Mouse (Mus musculus) left cerebral cortex, postnatal 36 days (tissue): ENCODE data around the gene 1700001C19Rik. TPM values are rescaled to one million over a fixed set of nuclear protein-coding genes. Genes with fewer than 3 reads are reported as not detected.

Experiments used
- DNase-seq, 2 experiments: peaks; one replicate each; pipeline ENCODE4 v3.0.0; 2021 to 2022; ENCODE audit warnings: low spot score in 2 of 2, mixed read lengths in 1 of 2
- intact Hi-C: fragments of 180-260 bp; cut with DNase I; formaldehyde crosslinking; loops from one replicate; pipeline ENCODE4 v1.15.1; 2025
- total RNA-seq, 2 experiments: library from RNA; stranded (reverse); gene quantifications; 2 replicates each; pipeline ENCODE4 v1.2.3; 2021

Gene 1700001C19Rik
- total RNA-seq, 2 experiments from 2014 or later = not detected

DNA sequence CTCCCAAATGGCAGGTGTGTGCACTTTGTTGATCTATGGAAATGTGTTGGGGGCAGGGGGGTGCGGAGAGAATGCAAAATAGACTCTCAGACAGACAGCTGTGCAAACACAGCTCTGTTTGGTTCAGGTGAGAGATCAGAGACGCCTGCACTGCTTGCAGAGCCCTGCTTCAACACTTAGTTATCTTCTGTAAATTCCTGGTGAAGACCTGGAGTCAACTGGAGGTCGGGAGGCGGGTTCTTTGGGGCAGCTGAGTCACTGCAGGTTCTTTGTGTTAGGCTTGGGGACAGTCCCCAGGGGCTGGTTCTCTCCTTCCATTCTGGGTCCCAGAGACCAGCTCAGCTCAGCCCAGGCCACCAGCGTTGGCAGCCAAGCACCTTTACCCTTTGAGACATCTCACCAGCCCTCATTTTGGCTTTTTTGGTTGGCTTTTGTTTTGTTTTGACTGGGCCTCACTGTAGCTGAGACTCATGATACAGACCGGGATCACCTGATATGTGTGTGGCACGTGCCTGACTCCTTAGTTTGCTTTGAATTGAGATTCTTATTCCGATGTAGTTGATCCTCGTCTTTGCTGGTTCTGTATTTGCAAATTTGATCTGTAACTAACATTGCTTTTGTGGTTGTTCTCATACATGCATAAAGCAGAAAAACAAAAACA is 25.7 kb upstream of the 1700001C19Rik start:
- DNase-seq = no peak
- intact Hi-C loops = no loop called here

GRCm38 (mm10) chr17:47462209-47462608 is 25.0 kb upstream of the 1700001C19Rik start:
- DNase-seq = no peak
- intact Hi-C loops = no loop called here

- no peak for DNase-seq
- intact Hi-C loops = no loop called here
Observed at GRCm38 (mm10) chr17:47461688-47462087, 24.5 kb upstream of the 1700001C19Rik start.

DNA sequence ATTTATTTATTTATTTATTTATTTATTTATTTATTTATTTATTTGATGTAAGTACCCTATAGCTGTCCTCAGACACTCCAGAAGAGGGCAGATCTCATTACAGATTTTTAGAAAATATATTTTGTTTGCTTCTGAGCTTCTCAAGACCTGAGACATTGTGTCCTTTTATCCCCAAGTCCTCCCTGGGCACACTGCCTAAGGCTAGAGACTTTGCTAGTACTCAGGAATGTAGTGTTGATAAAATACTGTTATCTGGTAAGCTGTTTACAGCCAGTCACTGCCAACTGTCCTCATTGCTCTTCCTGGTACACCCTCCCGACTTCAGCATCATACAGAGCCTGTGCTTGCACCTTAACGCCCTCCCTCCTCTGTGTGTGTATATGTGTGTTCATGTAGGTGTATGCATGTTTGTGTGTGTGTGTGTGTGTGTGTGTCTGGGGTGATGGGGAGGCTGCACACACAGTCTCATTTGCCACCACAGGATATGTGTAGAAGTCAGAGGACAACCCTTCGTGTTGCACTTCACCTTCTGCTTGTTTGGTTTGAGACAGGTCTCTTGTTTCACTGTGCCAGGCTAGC is 22.3 kb upstream of the 1700001C19Rik start:
- intact Hi-C loops = no loop called here
- DNase-seq = no peak

- DNase-seq = no peak
- intact Hi-C loops = no loop called here
Observed at GRCm38 (mm10) chr17:47458936-47459335, 21.8 kb upstream of the 1700001C19Rik start.

GRCm38 (mm10) chr17:47458310-47458709 is 21.1 kb upstream of the 1700001C19Rik start:
- intact Hi-C loops = no loop called here
- DNase-seq = no peak

DNA sequence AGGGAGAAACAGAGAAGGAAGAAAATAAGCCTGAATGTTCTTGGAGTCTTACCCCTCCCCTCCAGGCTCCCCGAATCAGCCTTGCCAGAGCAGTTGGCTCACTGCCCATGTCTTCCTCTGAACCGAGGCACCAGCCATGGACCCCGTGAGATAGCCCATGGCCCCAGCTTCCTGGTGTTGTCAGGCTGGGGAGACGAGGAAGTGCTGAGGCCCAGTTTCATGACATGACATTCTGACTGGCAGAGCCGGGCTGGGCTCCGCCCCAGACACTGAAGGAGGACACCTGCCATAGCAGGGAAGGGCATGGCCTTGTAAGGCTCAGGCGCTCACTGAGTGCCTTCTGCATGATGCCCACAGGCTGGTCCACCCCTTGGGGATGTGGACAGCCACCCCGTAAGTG is 17.5 kb upstream of the 1700001C19Rik start:
- no peak for DNase-seq

GRCm38 (mm10) chr17:47452886-47453285 is 15.7 kb upstream of the 1700001C19Rik start:
- intact Hi-C loops = no loop called here
- no peak for DNase-seq

More for the DNA sequence above, 17.5 kb upstream of the 1700001C19Rik start:
- intact Hi-C loops = no loop called here

GRCm38 (mm10) chr17:47450880-47451565 is 13.8 kb upstream of the 1700001C19Rik start:
- intact Hi-C loops = no loop called here
- DNase-seq = no peak

DNA sequence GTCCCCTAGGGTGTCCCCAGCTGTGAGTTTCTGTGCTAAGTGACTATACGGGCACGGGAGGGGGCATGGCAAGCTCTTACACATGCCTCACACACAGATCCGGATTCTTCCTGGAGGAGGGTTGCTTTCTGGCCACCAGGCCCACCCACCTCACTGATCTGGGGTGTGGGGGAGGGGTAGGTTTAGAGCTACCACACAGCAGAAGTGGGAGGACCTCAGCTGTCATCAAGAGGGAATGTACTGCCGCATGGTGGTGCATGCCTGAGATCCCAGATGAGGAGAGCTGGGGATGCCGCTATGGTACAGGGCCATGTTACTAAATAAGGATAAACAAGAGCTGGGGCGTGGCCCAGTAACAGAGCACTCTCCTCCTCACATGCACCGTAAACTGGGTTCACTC is 13.1 kb upstream of the 1700001C19Rik start:
- intact Hi-C loops = no loop called here
- DNase-seq = no peak

DNA sequence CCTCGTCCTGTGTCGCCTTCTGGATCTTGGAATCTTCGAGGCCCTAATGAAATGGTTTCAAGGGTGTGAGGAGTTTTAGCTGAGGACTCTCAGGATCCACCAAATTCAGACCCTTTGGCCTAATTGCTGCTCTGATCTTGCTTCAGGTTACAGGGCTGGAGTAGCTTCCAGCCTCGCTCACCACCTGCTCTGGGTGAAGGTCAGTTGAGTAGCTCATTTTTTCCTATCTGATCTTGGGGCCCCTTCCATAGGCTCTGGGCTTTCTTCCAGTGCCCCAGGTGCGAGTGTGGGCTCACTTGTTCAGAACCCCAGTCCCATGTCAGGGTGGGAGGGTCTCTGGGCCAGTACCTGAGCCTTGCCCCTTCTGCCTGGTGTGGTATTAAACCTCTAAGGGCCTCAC is 12.3 kb upstream of the 1700001C19Rik start:
- intact Hi-C loops = no loop called here
- DNase-seq = no peak

DNA sequence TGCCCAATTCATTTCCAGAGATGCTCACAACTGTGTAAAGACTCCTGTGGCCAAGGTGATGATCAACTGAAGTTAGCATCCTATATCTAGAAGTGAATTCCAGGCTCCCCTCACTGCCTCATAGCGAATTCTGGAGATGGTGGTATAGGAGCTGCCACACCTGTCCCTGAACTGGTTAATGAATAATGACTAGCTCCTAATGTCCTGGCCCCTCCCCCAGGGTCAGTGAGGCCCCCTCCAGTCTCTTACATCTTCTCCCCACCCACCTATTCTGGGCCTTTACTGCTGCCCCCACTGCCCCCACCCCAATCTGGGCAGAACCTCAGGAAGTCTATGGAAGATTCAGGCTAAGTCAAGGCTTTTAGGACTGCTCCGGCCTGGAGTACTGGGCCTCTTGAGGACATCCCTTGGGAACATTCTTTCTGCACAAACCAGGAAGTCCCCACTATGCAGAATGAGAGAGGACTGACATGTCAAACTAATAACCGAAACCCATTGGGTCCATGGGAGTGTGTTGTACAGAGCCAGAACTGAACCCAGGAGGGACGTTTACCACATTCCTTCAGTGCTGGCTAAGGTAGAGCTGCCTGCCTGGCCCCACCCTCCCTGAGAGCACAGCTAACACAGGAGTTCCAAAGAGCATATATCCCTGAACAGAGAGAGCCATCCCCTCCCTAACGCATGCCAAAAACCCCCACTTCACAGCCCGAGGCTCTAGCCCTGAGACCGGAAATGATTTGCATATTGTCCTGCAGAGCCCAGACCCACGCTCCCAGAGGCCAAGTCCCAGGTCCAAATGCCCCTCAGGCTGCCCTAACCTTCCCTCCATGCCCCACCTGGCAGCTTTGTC is 11.6 kb upstream of the 1700001C19Rik start:
- intact Hi-C loops = no loop called here
- DNase-seq = no peak

GRCm38 (mm10) chr17:47446561-47446960 is 9.4 kb upstream of the 1700001C19Rik start:
- DNase-seq = no peak
- intact Hi-C loops = no loop called here

- DNase-seq = no peak
- intact Hi-C loops = no loop called here
Observed at GRCm38 (mm10) chr17:47446025-47446424, 8.8 kb upstream of the 1700001C19Rik start.

DNA sequence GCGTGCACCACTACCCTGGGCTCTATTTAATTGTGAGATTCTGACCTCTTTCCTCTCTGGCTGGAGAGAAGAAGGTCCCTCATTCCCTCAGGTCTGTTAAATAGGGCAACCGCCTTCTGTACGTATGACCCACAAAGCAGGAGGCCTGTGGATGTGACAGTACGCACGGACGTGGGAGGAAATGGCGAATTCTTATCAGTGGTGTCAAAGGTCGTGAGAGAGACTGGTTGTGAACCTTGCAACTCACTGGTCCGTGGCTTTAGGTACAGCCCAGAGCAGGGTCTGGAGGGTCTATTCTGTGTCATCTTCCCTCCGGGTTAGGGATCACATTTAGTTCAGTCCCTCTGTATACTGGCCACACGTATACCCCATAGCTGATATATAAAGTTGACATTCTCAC is 8.3 kb upstream of the 1700001C19Rik start:
- intact Hi-C loops = no loop called here
- no peak for DNase-seq

DNA sequence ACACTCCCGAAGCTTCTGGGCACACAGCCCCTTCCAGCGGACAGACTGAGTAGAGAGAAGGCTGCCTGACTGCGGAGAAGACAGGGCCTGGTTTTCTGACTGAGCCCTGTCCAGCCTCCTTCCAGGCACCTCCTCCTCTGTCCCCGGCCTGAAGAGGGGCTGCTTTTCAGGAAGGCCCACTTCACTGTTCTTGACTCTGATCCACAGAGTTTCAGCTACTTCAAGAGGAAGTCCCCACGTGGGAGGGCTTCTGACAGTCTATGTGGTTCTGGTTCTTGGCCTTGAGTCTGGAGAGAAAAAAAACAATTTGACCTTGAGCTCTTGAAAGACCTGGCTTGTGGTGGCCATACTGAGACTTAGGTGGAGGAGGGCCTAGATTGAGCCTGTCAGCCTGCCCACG is 6.9 kb upstream of the 1700001C19Rik start:
- DNase-seq = no peak
- intact Hi-C loops = no loop called here

DNA sequence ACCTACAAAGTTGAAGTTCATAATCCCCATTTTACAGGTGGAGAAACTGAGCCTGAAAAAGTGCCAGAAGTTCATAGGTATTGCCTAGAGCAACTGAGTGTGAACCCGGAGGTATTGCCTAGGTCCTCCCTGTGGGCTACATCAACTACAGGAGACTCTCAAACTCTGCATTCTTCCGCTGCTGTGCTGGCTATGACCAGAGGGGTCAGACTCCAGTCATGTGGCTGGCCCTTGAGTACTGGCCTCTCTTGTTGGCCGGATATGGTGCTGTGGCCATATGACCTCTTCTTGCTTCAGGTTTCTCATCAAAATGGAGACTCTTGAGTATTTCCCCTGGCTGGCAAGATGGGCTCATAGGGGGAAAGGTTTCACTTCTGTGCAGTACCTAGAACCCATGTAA is 5.1 kb upstream of the 1700001C19Rik start:
- DNase-seq = no peak
- intact Hi-C loops = no loop called here

GRCm38 (mm10) chr17:47441296-47442051 is 4.3 kb upstream of the 1700001C19Rik start:
- intact Hi-C loops = no loop called here
- no peak for DNase-seq

GRCm38 (mm10) chr17:47440359-47440890 is 3.2 kb upstream of the 1700001C19Rik start:
- DNase-seq = no peak
- intact Hi-C loops = no loop called here
